Mouse (Mus musculus): ENCODE data around the gene Ccdc151. TPM values are rescaled to one million over a fixed set of nuclear protein-coding genes. Genes with fewer than 3 reads are reported as not detected.

Gene Ccdc151
- polyA plus RNA-seq, 1 experiment from 2014 or later, result 1.2 TPM

DNA sequence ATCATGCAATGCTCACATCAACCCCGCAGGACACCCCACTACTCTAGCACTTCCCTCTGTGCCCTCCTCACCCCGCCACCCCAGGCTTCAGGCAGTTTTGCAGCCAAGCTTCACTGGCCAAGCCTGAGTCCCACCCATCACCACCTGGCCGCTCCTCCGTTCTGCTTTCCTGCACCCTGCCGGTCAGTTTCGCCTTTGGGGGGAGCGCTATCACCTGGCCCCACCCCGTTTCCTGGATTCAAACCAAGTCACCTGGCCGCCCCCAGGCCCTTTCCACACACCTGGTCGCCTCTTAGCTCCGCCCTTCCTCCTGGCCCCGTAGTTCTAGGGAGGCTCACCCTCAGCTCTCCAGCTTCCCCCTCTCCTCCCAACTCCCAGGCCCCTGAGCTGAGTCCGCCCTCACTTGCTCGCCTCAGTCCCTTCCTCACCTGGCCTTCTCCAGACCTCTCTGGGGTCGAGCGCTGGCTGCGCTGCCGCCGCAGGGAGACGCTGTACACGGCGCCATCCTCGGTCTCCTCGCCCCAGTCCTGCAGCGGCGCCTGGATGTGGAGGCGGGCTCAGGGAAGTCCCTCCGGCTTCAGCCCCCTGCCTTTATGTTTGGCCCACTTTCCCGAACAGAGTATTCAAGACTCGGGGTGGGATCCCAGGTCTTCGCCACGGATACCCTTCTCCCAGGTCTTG, 13.9 kb downstream of the Ccdc151 start:
- ATAC-seq (replicated peaks; ENCODE audit: low FRiP score, low read depth), result peak; percentile 76
- H3K36me3 ChIP-seq (ENCODE audit: insufficient read depth, low read length), result no peaks in the 10 kb centered on the region
- H3K4me3 ChIP-seq (replicated peaks; ENCODE audit: low read depth, low read length), result peak overlapping the region; percentile 59
- peaks cover 23% of the 10 kb centered on the region for H3K27me3 ChIP-seq (ENCODE audit: insufficient read depth, low read length)
- H3K9me3 ChIP-seq (replicated peaks; ENCODE audit: low read length), result no peaks in the 10 kb centered on the region
- peak; percentile 49 for DNase-seq (ENCODE audit: low spot score)
- peaks cover 12% of the 10 kb centered on the region for H3K4me1 ChIP-seq (replicated peaks; ENCODE audit: insufficient read depth, low read length)
- H3K27ac ChIP-seq, result peak overlapping the region; percentile 66
- H3K4me2 ChIP-seq (ENCODE audit: low read length), result peak overlapping the region; percentile 90
- H3K9ac ChIP-seq (ENCODE audit: low read depth, low read length), result peak overlapping the region; percentile 59
- 0 out of 2 replicates have a peak, but pooled peaks have one; percentile 6 for TF ChIP-seq CTCF (IDR thresholded peaks at IDR 0.05; ENCODE audit: low read depth)
- WGBS, result under 1% methylated on average over 32 of the region's 32 CpGs

DNA sequence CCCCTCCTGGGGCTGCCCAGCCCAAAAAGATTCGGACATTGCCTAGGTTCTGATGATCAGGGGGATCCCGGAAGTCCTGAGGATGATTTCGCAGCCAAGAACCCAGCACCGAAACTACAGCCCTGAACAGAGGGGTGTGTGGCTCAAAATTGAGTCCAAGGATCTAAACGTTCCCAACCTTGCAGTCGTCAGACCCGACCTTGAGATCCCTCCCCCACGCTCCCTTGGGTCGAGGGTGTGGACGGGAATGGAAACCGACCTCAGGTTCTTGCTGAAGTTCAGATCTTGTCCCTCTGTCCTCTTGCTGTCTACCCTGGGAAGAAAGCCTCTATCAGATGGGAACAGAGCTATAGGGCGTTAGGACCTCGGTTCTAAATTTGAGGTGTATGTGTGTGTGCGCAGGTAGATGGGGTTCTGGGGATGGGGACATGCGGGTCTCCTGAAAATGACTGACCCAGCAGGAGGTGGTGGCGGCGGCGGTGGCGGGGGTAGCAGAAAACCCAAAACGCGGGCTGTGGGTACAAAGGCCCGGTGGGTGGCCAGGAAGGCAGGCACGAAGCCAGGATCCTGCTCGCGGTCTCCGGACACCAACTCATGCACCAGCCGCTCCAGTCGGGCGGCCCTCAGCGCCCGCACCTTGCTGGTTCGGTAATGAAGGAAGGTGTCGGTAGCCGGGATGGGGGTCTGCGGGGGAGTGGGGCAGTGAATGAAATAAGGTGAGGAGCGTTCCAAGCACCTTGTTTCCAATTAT, 14.7 kb downstream of the Ccdc151 start:
- peak overlapping the region; percentile 59; the same call in 1 of the 2 replicates for H3K9ac ChIP-seq (ENCODE audit: low read depth, low read length)
- TF ChIP-seq CTCF (IDR thresholded peaks at IDR 0.05; ENCODE audit: low read depth), result no peak
- 11% methylated on average over 36 of the region's 36 CpGs for WGBS
- H3K27me3 ChIP-seq (ENCODE audit: insufficient read depth, low read length), result peaks cover 23% of the 10 kb centered on the region
- DNase-seq (ENCODE audit: low spot score) (no peak), ATAC-seq (replicated peaks; ENCODE audit: low FRiP score, low read depth) (no peak)
- peak overlapping the region; percentile 90 for H3K4me2 ChIP-seq (ENCODE audit: low read length)
- no peaks in the 10 kb centered on the region for H3K9me3 ChIP-seq (replicated peaks; ENCODE audit: low read length)
- H3K36me3 ChIP-seq (ENCODE audit: insufficient read depth, low read length), result no peaks in the 10 kb centered on the region
- H3K4me1 ChIP-seq (replicated peaks; ENCODE audit: insufficient read depth, low read length), result peaks cover 12% of the 10 kb centered on the region
- H3K4me3 ChIP-seq (replicated peaks; ENCODE audit: low read depth, low read length), result peak overlapping the region; percentile 59
- H3K27ac ChIP-seq, result no peak overlapping the region

DNA sequence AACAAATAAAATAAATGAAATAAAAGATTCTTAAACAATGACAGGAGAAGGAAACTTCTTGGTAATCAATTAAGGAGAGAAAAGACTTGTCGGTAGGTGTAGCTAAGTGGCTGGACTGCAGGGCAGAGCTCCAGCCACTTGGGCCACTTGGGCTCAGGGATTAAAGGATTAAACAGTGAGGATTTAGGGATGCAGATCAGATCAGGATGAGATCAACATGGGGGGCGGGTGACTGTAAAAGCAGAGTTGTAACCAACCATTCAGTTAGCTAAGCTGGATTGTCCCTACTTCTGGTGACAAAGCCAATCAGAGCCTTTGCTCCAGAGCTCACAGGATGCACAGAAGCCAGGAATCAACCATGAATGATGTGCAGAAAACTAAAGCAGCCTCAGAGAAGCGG, 18.5 kb downstream of the Ccdc151 start:
- ATAC-seq (replicated peaks; ENCODE audit: low FRiP score, low read depth), result no peak
- TF ChIP-seq CTCF (IDR thresholded peaks at IDR 0.05; ENCODE audit: low read depth), result no peak

GRCm38 (mm10) chr9:21978398-21979128, 23.9 kb downstream of the Ccdc151 start:
- Histone ChIP-seq H3K4me3 (replicated peaks; ENCODE audit: low read depth, low read length) (no peak overlapping the region), H3K36me3 (ENCODE audit: insufficient read depth, low read length) (peaks cover 22% of the 10 kb centered on the region; the same call in 1 of the 2 replicates), H3K9ac (ENCODE audit: low read depth, low read length) (no peak overlapping the region), H3K9me3 (replicated peaks; ENCODE audit: low read length) (no peaks in the 10 kb centered on the region), H3K4me2 (ENCODE audit: low read length) (no peak overlapping the region), H3K27ac (no peak overlapping the region), H3K27me3 (ENCODE audit: insufficient read depth, low read length) (no peaks in the 10 kb centered on the region), H3K4me1 (replicated peaks; ENCODE audit: insufficient read depth, low read length) (no peaks in the 10 kb centered on the region)
- DNase-seq (ENCODE audit: low spot score) (no peak), ATAC-seq (replicated peaks; ENCODE audit: low FRiP score, low read depth) (peak; percentile 72; the same call in 1 of the 2 replicates)
- no peak; the same call in 1 of the 2 replicates for TF ChIP-seq CTCF (IDR thresholded peaks at IDR 0.05; ENCODE audit: low read depth)
- WGBS, result 73% methylated on average over 4 of the region's 4 CpGs

More for the DNA sequence above, 18.5 kb downstream of the Ccdc151 start:
- no peak overlapping the region for H3K4me3 ChIP-seq (replicated peaks; ENCODE audit: low read depth, low read length)
- H3K4me1 ChIP-seq (replicated peaks; ENCODE audit: insufficient read depth, low read length), result peaks cover 4% of the 10 kb centered on the region
- H3K27me3 ChIP-seq (ENCODE audit: insufficient read depth, low read length), result peaks cover 8% of the 10 kb centered on the region; the same call in 1 of the 2 replicates
- H3K27ac ChIP-seq, result no peak overlapping the region
- H3K9ac ChIP-seq (ENCODE audit: low read depth, low read length), result no peak overlapping the region
- DNase-seq (ENCODE audit: low spot score), result no peak
- no peaks in the 10 kb centered on the region for H3K9me3 ChIP-seq (replicated peaks; ENCODE audit: low read length)
- peaks cover 12% of the 10 kb centered on the region; the same call in 1 of the 2 replicates for H3K36me3 ChIP-seq (ENCODE audit: insufficient read depth, low read length)
- 41% methylated on average over 3 of the region's 3 CpGs for WGBS
- no peak overlapping the region for H3K4me2 ChIP-seq (ENCODE audit: low read length)

DNA sequence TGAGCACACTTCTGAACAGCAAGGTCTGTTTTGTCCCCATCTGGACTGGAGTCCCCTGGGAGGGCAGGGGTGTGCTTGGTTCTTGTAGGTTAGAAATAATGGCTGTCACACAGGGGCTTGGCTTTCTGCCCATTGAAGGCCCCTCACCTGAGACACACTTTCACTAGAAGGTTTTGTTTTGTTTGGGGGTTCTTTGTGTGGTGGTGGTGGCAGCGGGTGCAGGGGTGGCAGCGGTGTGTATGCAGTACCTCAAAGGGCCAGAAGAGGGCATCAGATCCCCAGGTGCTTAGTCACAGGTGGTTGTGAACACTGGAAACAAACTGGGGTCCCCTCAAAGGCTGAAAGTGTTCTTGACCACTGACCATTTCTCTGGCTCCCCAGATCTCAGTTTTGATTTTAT, 24.5 kb downstream of the Ccdc151 start:
- Histone ChIP-seq H3K9me3 (replicated peaks; ENCODE audit: low read length) (no peaks in the 10 kb centered on the region), H3K4me1 (replicated peaks; ENCODE audit: insufficient read depth, low read length) (no peaks in the 10 kb centered on the region), H3K4me2 (ENCODE audit: low read length) (no peak overlapping the region), H3K27me3 (ENCODE audit: insufficient read depth, low read length) (no peaks in the 10 kb centered on the region), H3K4me3 (replicated peaks; ENCODE audit: low read depth, low read length) (no peak overlapping the region), H3K36me3 (ENCODE audit: insufficient read depth, low read length) (peaks cover 25% of the 10 kb centered on the region; the same call in 1 of the 2 replicates), H3K27ac (no peak overlapping the region), H3K9ac (ENCODE audit: low read depth, low read length) (no peak overlapping the region)
- peak; percentile 71 for TF ChIP-seq CTCF (IDR thresholded peaks at IDR 0.05; ENCODE audit: low read depth)
- no peak for DNase-seq (ENCODE audit: low spot score)
- ATAC-seq (replicated peaks; ENCODE audit: low FRiP score, low read depth), result no peak
- WGBS, result 45% methylated on average over 2 of the region's 2 CpGs

DNA sequence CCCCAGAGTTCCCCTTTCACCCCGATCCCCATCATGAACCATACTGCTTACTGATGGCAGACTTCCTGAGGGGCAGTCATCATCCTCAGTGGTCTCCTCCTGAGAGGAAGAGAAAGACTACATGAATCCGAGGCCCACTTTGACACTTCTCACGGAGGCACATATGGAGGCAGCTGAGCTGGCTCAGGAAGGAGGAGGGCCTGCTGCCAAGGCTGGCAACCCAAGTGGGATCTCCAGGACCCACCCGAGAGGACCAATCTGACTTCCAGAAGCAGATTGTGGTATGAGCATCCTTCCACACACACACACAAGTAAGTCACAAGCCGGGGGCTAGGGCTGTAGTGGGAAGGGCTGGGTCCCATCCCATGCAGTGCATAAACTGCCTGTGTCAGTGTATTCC, 25.1 kb downstream of the Ccdc151 start:
- no peak for ATAC-seq (replicated peaks; ENCODE audit: low FRiP score, low read depth)
- DNase-seq (ENCODE audit: low spot score), result no peak
- Histone ChIP-seq H3K4me1 (replicated peaks; ENCODE audit: insufficient read depth, low read length) (no peaks in the 10 kb centered on the region), H3K27me3 (ENCODE audit: insufficient read depth, low read length) (no peaks in the 10 kb centered on the region), H3K4me2 (ENCODE audit: low read length) (no peak overlapping the region), H3K27ac (no peak overlapping the region), H3K4me3 (replicated peaks; ENCODE audit: low read depth, low read length) (no peak overlapping the region), H3K9ac (ENCODE audit: low read depth, low read length) (no peak overlapping the region), H3K9me3 (replicated peaks; ENCODE audit: low read length) (no peaks in the 10 kb centered on the region), H3K36me3 (ENCODE audit: insufficient read depth, low read length) (peaks cover 31% of the 10 kb centered on the region; the same call in 1 of the 2 replicates)
- 81% methylated on average over 5 of the region's 5 CpGs for WGBS
- TF ChIP-seq CTCF (IDR thresholded peaks at IDR 0.05; ENCODE audit: low read depth), result no peak

All from kidney, postnatal 0 days (tissue).